Mouse (Mus musculus) layer of hippocampus, postnatal 14 days (tissue): Measurements from ENCODE around the gene Ugt2b34. TPM values are rescaled to one million over a fixed set of nuclear protein-coding genes. Genes with fewer than 3 reads are reported as not detected.

Experiments
- total RNA-seq, 2 experiments: library from RNA; stranded (reverse); gene quantifications; 2 replicates each; pipeline ENCODE4 v1.2.3; 2021

Ugt2b34 gene
- total RNA-seq, 2 experiments from 2014 or later: not detected

Other genes starting within 250 kb of the Ugt2b34 start
- not detected for gene Tmprss11b, start 230.6 kb downstream of the Ugt2b34 start, total RNA-seq
- gene Tmprss11e, start 161.1 kb downstream of the Ugt2b34 start, total RNA-seq: not detected
- 10 to 100 TPM; 52.6 to 54.7 TPM for gene Ythdc1, start 102.7 kb downstream of the Ugt2b34 start, total RNA-seq
- not detected for gene Ugt2b1, start 19.6 kb upstream of the Ugt2b34 start, total RNA-seq
- gene Ugt2b35, start 93.9 kb upstream of the Ugt2b34 start, total RNA-seq: not detected
- not detected for gene Ugt2b36, start 185.6 kb upstream of the Ugt2b34 start, total RNA-seq
- not detected for gene Ugt2b5, start 233.4 kb upstream of the Ugt2b34 start, total RNA-seq